Mouse (Mus musculus) forebrain, embryonic 16.5 days (tissue): ENCODE data around the gene Snx17. TPM values are rescaled to one million over a fixed set of nuclear protein-coding genes. Genes with fewer than 3 reads are reported as not detected.

Source experiments
- ATAC-seq: fragments of 200-750 bp; cut with Nextera tagmentation; 2 replicates; pipeline ENCODE4 v1.8.0; 2017; ENCODE audit warnings: mild to moderate bottlenecking, moderate library complexity
- H3K27ac ChIP-seq: fragments of 300-500 bp; sonication (generic); 2 replicates; pipeline ENCODE4 v1.5.1; 2014; ENCODE audit warnings: low read length, control low read depth
- H3K27me3 ChIP-seq: fragments of 300-500 bp; sonication (generic); replicated peaks from 2 replicates; pipeline ENCODE4 v1.6.1; 2014; ENCODE audit warnings: low read length; ENCODE audit not compliant: control insufficient read depth, insufficient read depth
- H3K36me3 ChIP-seq: fragments of 300-500 bp; sonication (generic); 2 replicates; pipeline ENCODE4 v1.6.1; 2014; ENCODE audit not compliant: control insufficient read depth, insufficient read depth
- H3K4me1 ChIP-seq: fragments of 300-500 bp; sonication (generic); replicated peaks from 2 replicates; pipeline ENCODE4 v1.6.1; 2014; ENCODE audit warnings: low read length; ENCODE audit not compliant: control insufficient read depth, insufficient read depth
- H3K4me2 ChIP-seq: fragments of 300-500 bp; sonication (generic); 2 replicates; pipeline ENCODE4 v1.6.1; 2014; ENCODE audit warnings: mild to moderate bottlenecking, low read length, control low read depth
- H3K4me3 ChIP-seq: fragments of 300-500 bp; sonication (generic); replicated peaks from 2 replicates; pipeline ENCODE4 v1.5.1; 2014; ENCODE audit warnings: mild to moderate bottlenecking, low read length, control low read depth
- H3K9ac ChIP-seq: fragments of 300-500 bp; sonication (generic); replicated peaks from 2 replicates; pipeline ENCODE4 v1.6.1; 2014; ENCODE audit warnings: low read depth, low read length, control low read depth
- H3K9me3 ChIP-seq: fragments of 300-500 bp; sonication (generic); 2 replicates; pipeline ENCODE4 v1.6.1; 2016; ENCODE audit warnings: low read length; ENCODE audit not compliant: control insufficient read depth
- WGBS: fragments of 180-500 bp; shearing (Covaris S2); extraction: QIAGEN DNeasy Blood & Tissue Kit; methylation state at CpG from one replicate; pipeline ENCODE4 v1.1.7; 2014; 5-methylcytosine and 5-hydroxymethylcytosine counted together
- polyA plus RNA-seq: library from polyadenylated mRNA; unstranded; fragments of >200 nt; fragmentation: Nextera tagmentation; extraction: Ambion mirVana; gene quantifications from 2 replicates; pipeline ENCODE4 v1.2.1, GENCODE M21; 2015

The Snx17 gene
- polyA plus RNA-seq, 1 experiment from 2014 or later = 131 TPM

DNA sequence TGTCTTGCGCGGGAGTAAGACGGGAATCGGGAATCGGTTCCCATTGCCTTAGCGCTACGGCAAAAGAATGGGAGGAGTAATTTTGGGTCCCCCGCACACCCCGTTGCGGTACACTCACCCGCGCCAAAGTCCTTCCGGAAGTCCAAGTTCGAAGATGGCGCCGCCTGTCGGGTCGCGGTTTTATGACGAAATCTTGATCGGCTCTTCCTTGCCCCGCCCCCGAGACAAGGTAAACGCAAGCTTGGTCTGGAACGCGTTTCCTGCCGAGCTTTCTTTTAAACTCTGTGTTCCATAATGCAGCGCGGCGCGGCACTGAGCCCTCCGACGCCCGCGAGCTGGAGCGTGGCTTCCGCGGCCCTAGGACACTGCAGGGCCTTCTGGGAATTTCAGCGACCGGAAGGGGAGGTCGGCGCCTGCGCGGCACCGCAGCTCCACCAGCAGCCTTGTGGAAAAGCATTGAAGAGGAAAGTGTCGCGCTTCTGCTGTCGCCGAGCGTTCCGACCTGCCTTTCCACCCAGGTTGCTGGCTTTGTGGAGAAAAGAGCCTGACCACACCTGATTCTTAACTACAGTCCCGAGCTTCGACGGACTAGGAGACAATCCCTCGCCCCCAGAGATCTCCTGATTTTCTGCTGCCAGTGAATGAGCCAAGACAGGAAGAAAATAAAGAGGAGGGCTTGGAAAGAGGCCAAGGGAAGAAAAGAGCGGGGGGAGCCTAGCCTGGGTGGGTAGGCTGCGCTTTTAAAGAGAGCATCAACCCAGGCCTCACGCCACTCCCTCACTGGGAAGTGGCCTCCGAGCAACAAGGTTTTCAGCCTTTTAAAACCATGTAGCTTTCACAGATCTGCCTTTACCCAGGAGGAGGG is 13.0 kb upstream of the Snx17 start, which contains the start of the genes Gm29609 and Gtf3c2:
Gene Gm29609, minus strand, starts transcription at position 146 of the 865 bp plus-strand sequence.
Gene Gtf3c2, minus strand, starts transcription at position 379 of the 865 bp plus-strand sequence.
- WGBS = under 1% methylated on average over 59 of the region's 59 CpGs
- peak within 1 kb of the TSS; percentile 64 for H3K4me3 ChIP-seq

DNA sequence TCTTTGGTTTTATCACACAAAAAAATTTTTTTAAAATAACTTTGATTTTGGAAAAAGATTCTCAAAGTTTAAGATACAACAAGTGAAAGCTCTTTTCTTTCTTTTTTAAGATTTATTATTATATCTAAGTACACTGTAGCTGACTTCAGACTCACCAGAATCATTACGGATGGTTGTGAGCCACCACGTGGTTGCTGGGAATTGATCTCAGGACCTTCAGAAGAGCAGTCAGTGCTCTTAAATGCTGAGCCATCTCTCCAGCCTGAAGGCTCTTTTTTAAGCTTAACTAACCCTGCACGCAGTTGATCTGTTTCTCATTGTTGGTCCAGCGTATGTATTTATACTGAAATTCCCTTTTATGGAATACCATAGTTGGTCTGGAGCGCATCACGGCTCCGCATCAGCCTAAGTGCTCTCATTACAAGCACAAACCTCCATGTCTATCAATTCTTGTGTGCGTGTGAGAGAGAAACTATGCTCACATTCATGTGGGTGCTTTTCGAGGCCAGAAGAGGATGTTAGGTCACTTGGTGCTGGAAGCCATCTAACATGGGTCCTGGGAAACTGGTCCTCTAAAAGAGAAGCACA is 11.8 kb upstream of the Snx17 start:
- H3K4me2 ChIP-seq = no peak overlapping the region
- no peak overlapping the region for H3K9ac ChIP-seq
- no peak overlapping the region for H3K4me3 ChIP-seq
- H3K9me3 ChIP-seq = no peaks in the 10 kb centered on the region
- 94% methylated on average over 9 of the region's 9 CpGs for WGBS
- peaks cover 12% of the 10 kb centered on the region for H3K4me1 ChIP-seq
- ATAC-seq = no peak
- H3K27me3 ChIP-seq = no peaks in the 10 kb centered on the region
- H3K27ac ChIP-seq = no peak overlapping the region
- H3K36me3 ChIP-seq = no peaks in the 10 kb centered on the region

More for the DNA sequence above, 13.0 kb upstream of the Snx17 start, which contains the start of the genes Gm29609 and Gtf3c2:
- peak; percentile 99 for ATAC-seq
- H3K4me1 ChIP-seq = peaks cover 12% of the 10 kb centered on the region
- H3K27me3 ChIP-seq = no peaks in the 10 kb centered on the region
- no peaks in the 10 kb centered on the region for H3K36me3 ChIP-seq
- peak within 1 kb of the TSS; percentile 76 for H3K4me2 ChIP-seq
- peak within 1 kb of the TSS; percentile 99 for H3K27ac ChIP-seq
- peak within 1 kb of the TSS; percentile 84 for H3K9ac ChIP-seq
- H3K9me3 ChIP-seq = no peaks in the 10 kb centered on the region

DNA sequence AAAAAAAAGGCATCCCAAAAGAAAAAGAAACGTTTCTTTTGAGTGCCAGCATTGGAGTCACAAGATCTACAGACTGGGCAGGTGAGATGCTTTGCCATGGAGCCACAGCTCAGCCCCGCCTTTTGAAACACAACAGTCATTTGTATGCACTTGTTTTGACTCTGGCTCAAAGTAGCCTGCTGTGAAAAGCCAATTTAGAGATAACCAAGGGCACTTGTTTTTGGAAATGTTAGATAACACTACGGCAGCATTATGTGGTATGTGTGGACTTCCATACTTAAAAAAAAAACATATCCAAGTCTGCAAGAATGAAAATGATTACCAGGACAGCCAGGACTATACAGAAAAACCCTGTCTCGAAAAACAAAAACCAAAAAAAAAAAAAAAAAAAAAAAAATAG is 9.3 kb upstream of the Snx17 start:
- peaks cover 8% of the 10 kb centered on the region for H3K4me1 ChIP-seq
- H3K36me3 ChIP-seq = peaks cover 19% of the 10 kb centered on the region; the same call in 1 of the 2 replicates
- H3K9me3 ChIP-seq = no peaks in the 10 kb centered on the region
- H3K4me3 ChIP-seq = no peak overlapping the region
- no peak for ATAC-seq
- no peaks in the 10 kb centered on the region for H3K27me3 ChIP-seq
- H3K27ac ChIP-seq = no peak overlapping the region
- H3K4me2 ChIP-seq = no peak overlapping the region
- no peak overlapping the region for H3K9ac ChIP-seq
- 63% methylated on average over 4 of the region's 4 CpGs for WGBS

DNA sequence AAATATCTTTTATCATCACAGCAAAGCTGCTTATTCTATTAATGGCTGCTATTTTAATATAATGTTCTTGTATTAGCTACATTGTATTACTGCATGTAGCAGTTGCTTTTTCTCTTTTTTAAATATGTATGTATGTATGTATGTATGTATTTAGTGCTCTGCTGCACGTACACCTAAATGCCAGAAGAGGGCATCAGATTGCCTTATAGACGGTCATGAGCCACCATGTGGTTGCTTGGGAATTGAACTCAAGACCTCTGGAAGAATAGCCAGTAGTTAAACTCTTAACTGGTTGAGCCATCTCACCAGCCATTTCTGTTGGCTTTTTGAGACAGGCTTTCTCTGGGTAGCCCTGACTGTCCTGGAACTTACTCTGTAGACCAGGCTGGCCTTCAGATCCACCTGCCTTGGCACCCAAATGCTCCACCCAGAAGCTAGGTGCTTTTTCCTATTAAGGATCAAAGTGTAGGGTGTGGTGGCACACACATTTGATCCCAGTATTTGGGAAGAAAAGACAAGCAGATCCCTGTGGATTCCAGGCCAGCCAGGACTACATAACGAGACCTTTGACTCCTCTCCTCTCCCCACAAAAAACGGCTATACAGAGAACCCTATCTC is 4.7 kb upstream of the Snx17 start:
- peaks cover 8% of the 10 kb centered on the region for H3K4me1 ChIP-seq
- H3K9ac ChIP-seq = no peak overlapping the region
- WGBS = 72% methylated on average over 4 of the region's 4 CpGs
- no peaks in the 10 kb centered on the region for H3K9me3 ChIP-seq
- ATAC-seq = no peak
- H3K27me3 ChIP-seq = no peaks in the 10 kb centered on the region
- H3K36me3 ChIP-seq = peaks cover 27% of the 10 kb centered on the region
- no peak overlapping the region for H3K4me3 ChIP-seq
- H3K27ac ChIP-seq = no peak overlapping the region
- H3K4me2 ChIP-seq = no peak overlapping the region

DNA sequence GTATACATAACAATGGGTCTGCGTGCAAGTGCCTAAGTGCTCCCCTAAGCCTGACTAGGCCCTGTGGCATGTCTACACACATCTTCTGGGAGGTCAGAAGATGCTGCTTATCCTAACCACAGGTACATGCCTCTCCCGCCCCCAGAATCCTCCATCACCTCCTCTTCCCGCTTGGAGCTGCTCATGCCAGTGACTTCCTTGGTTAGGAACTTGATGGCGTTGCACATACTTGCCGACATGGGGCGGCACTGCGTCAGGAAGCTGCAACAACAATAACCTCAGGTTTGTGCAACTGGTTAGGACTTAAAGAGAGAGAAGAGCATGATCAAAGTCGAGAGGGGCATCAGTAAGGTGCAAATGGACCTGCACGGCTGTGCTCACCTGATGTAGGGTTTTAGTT is 2.8 kb upstream of the Snx17 start:
- Histone ChIP-seq H3K27me3 (no peaks in the 10 kb centered on the region), H3K36me3 (peaks cover 29% of the 10 kb centered on the region), H3K4me2 (no peak overlapping the region), H3K9me3 (no peaks in the 10 kb centered on the region), H3K27ac (no peak overlapping the region), H3K4me3 (no peak overlapping the region), H3K4me1 (peaks cover 17% of the 10 kb centered on the region), H3K9ac (no peak overlapping the region)
- no peak for ATAC-seq
- WGBS = 94% methylated on average over 9 of the region's 9 CpGs

DNA sequence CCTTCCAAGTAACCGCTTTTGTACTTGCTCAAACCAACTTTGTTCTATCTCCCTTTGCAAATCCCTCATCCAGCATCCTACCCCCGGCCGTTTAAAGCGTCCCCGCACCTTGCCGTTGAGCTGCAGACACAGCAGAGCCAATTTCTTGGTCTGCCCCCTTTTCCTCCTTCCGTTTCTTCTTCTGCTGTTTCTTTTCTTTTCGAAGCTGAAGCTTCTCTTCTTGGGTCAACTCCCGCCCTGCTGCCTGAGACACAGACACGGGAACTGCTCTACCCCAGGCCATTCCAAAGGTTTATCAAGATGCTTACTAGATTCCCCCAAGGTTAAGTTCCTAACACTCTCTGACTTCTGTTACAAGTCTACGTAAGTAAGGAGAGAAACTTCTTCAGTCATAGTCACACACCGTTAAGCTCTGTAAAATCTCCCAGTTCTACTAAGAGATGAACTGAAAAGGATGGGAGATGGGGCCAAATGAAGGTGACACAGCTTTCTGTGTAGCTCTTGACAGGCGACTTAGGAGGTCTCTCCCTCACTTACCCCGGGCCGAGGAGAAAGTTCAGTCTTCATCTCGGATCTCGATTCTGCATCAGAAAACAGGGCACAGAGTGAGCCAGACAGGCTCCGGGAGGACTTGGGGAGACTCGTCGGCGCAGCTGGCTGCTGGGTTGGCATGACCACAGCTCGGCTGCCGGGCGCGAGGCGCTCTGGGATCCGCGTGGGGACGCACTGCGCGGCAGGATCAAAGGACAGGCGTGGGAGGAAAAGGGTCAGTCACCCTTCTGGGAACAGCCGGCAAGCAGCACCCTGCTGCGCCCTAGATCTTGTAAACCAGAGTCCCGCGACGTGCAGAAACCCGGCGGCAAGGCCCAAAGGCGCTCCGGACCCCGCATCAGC is 735 bp upstream of the Snx17 start:
- peak; percentile 47 for ATAC-seq
- Histone ChIP-seq H3K9me3 (no peaks in the 10 kb centered on the region), H3K36me3 (peaks cover 43% of the 10 kb centered on the region), H3K27me3 (no peaks in the 10 kb centered on the region), H3K4me1 (peaks cover 17% of the 10 kb centered on the region), H3K4me2 (peak overlapping the region; percentile 90), H3K27ac (peak overlapping the region; percentile 65), H3K4me3 (peak overlapping the region; percentile 95), H3K9ac (peak overlapping the region; percentile 90)
- 14% methylated on average over 42 of the region's 42 CpGs for WGBS

DNA sequence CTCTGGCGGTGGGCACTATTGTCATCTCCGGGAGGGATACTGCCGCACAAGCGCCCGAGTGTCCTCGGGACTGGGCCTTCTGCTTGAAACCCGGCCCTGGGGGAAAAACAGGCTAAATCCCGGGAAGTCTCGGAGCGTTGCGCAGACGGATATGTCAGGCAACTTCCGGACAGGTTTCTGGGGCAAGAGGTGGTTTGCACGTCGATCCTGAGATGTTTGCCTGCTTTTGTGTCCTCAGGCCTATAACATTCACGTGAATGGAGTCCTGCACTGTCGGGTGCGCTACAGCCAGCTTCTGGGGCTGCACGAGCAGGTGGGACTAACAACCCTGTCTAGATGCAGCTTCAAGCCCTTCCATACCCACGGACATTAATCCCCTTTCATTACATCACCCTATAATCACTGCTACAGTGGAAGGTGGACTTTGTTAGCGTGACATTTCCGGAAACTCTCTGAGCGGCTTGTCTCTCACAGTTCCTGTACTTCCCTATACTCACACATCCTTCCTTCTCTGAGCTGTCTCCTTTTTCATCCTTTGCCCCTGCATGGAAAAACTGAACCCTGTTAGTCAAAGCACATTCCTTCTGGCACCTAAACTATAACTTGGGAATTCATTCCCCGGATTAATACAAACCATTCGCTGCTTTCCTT is 729 bp downstream of the Snx17 start:
- peak overlapping the region; percentile 87 for H3K27ac ChIP-seq
- H3K4me3 ChIP-seq = peak overlapping the region; percentile 95
- 13% methylated on average over 25 of the region's 25 CpGs for WGBS
- peak overlapping the region; percentile 92 for H3K4me2 ChIP-seq
- ATAC-seq = no peak
- H3K36me3 ChIP-seq = peaks cover 44% of the 10 kb centered on the region
- H3K9ac ChIP-seq = peak overlapping the region; percentile 91
- H3K27me3 ChIP-seq = no peaks in the 10 kb centered on the region
- H3K9me3 ChIP-seq = no peaks in the 10 kb centered on the region
- H3K4me1 ChIP-seq = peaks cover 17% of the 10 kb centered on the region
